Mouse (Mus musculus) gastrocnemius, postnatal 14 days (tissue): ENCODE measurements around the gene Gm5039. TPM values are rescaled to one million over a fixed set of nuclear protein-coding genes. Genes with fewer than 3 reads are reported as not detected.
A peak's percentile ranks its signal among the peaks of the same experiment; 100 is the strongest.
"Not testable (repeated sequence)": the region's sequence is repeated elsewhere in the genome, so short reads cannot be mapped to it uniquely, and the experiment has no call there.

Experiments
- DNase-seq: peaks from one replicate; pipeline ENCODE4 v3.0.0; 2021; ENCODE audit warnings: mixed read lengths
- intact Hi-C: fragments of 180-260 bp; cut with DNase I; formaldehyde crosslinking; loops from one replicate; pipeline ENCODE4 v1.15.1; 2025; ENCODE audit warnings: low total_unique reads
- long read RNA-seq, 2 experiments: library from polyadenylated mRNA; stranded (forward); transcript quantifications; one replicate each; pipeline ENCODE4 v2.0.0; 2021
- total RNA-seq, 2 experiments: library from RNA; stranded (reverse); gene quantifications; 2 replicates each; pipeline ENCODE4 v1.2.3; 2021

Gm5039 gene
- total RNA-seq, result not detected
- long read RNA-seq, experiment 1, result 0 reads
- long read RNA-seq, experiment 2, result 0 reads

GRCm38 (mm10) chr12:88323926-88324325 is at the start of gene Gm5039:
TSS of gene Gm5039 (minus strand) at chr12:88324026.
- DNase-seq, intact Hi-C loops: not testable (repeated sequence)

GRCm38 (mm10) chr12:88372018-88372417 is 48.2 kb upstream of the Gm5039 start:
- DNase-seq, result no peak
- intact Hi-C loops, result no loop called here

GRCm38 (mm10) chr12:88370321-88370720 is 46.5 kb upstream of the Gm5039 start:
- intact Hi-C loops, DNase-seq: not testable (repeated sequence)

- intact Hi-C loops, DNase-seq: not testable (repeated sequence)
Measured at GRCm38 (mm10) chr12:88369690-88370089, 45.9 kb upstream of the Gm5039 start.

- intact Hi-C loops, result no loop called here
- no peak for DNase-seq
Measured at GRCm38 (mm10) chr12:88368618-88369017, 44.8 kb upstream of the Gm5039 start.

GRCm38 (mm10) chr12:88367673-88368072 is 43.8 kb upstream of the Gm5039 start:
- intact Hi-C loops, result no loop called here
- DNase-seq, result no peak

GRCm38 (mm10) chr12:88361120-88361445 is 37.3 kb upstream of the Gm5039 start:
- intact Hi-C loops, result no loop called here
- DNase-seq, result no peak

- intact Hi-C loops, result no loop called here
- DNase-seq, result peak; percentile 85
Measured at GRCm38 (mm10) chr12:88360441-88361119, 36.8 kb upstream of the Gm5039 start, which contains the start of gene Adck1. TSS of gene Adck1 (plus strand) at chr12:88360554.

GRCm38 (mm10) chr12:88354182-88354702 is 30.4 kb upstream of the Gm5039 start:
- intact Hi-C loops, result no loop called here
- DNase-seq, result no peak

- DNase-seq, intact Hi-C loops: not testable (repeated sequence)
Measured at GRCm38 (mm10) chr12:88341286-88341685, 17.5 kb upstream of the Gm5039 start.

- DNase-seq, result not testable (repeated sequence)
- intact Hi-C loops, result loop anchor here (5.0 kb wide), 1 partner anchor 295 kb away; no protein-coding TSS in a partner anchor
Measured at GRCm38 (mm10) chr12:88336662-88337413, 13.0 kb upstream of the Gm5039 start.

- no peak for DNase-seq
- intact Hi-C loops, result no loop called here
Measured at GRCm38 (mm10) chr12:88314556-88314955, 9.3 kb downstream of the Gm5039 start.

- DNase-seq, intact Hi-C loops: not testable (repeated sequence)
Measured at GRCm38 (mm10) chr12:88297171-88297570, 26.7 kb downstream of the Gm5039 start.

GRCm38 (mm10) chr12:88293082-88293481 is 30.7 kb downstream of the Gm5039 start:
- DNase-seq, intact Hi-C loops: not testable (repeated sequence)

- intact Hi-C loops, DNase-seq: not testable (repeated sequence)
Measured at GRCm38 (mm10) chr12:88285224-88285623, 38.6 kb downstream of the Gm5039 start.

- DNase-seq, intact Hi-C loops: not testable (repeated sequence)
Measured at GRCm38 (mm10) chr12:88274400-88274799, 49.4 kb downstream of the Gm5039 start, which contains the start of gene Gm5662. TSS of gene Gm5662 (minus strand) at chr12:88274500.
